Mouse (Mus musculus) midbrain, embryonic 11.5 days (tissue): ENCODE results near the gene Wnk4. TPM values are rescaled to one million over a fixed set of nuclear protein-coding genes. Genes with fewer than 3 reads are reported as not detected.
A peak's percentile ranks its signal among the peaks of the same experiment; 100 is the strongest.
"Not testable (repeated sequence)": the region's sequence is repeated elsewhere in the genome, so short reads cannot be mapped to it uniquely, and the experiment has no call there.

Experiments
- ATAC-seq: fragments of 200-750 bp; cut with Nextera tagmentation; 2 replicates; pipeline ENCODE4 v1.8.0; 2017; ENCODE audit warnings: moderate TSS enrichment, moderate library complexity; ENCODE audit not compliant: low FRiP score
- DNase-seq: peaks from one replicate; pipeline ENCODE4 v3.0.0; 2015; ENCODE audit warnings: low spot score; ENCODE audit errors: missing footprints
- H3K27ac ChIP-seq: fragments of 300-500 bp; sonication (generic); 2 replicates; pipeline ENCODE4 v1.5.1; 2014; ENCODE audit warnings: low read depth, low read length
- H3K27me3 ChIP-seq: fragments of 300-500 bp; sonication (generic); 2 replicates; pipeline ENCODE4 v1.6.1; 2014; ENCODE audit warnings: mild to moderate bottlenecking, low read length, moderate library complexity, mixed read lengths; ENCODE audit not compliant: control insufficient read depth, insufficient read depth
- H3K36me3 ChIP-seq: fragments of 300-500 bp; sonication (generic); 2 replicates; pipeline ENCODE4 v1.6.1; 2014; ENCODE audit warnings: mild to moderate bottlenecking, low read length, moderate library complexity, mixed read lengths; ENCODE audit not compliant: control insufficient read depth, insufficient read depth
- H3K4me1 ChIP-seq: fragments of 300-500 bp; sonication (generic); 2 replicates; pipeline ENCODE4 v1.6.1; 2014; ENCODE audit warnings: low read length; ENCODE audit not compliant: control insufficient read depth, insufficient read depth
- H3K4me2 ChIP-seq: fragments of 300-500 bp; sonication (generic); 2 replicates; pipeline ENCODE4 v1.6.1; 2014; ENCODE audit warnings: mild to moderate bottlenecking, moderate library complexity
- H3K4me3 ChIP-seq: fragments of 300-500 bp; sonication (generic); 2 replicates; pipeline ENCODE4 v1.5.1; 2014; ENCODE audit warnings: low read depth, low read length
- H3K9ac ChIP-seq: fragments of 300-500 bp; sonication (generic); 2 replicates; pipeline ENCODE4 v1.6.1; 2014; ENCODE audit warnings: low read length
- H3K9me3 ChIP-seq: fragments of 300-500 bp; sonication (generic); 2 replicates; pipeline ENCODE4 v1.6.1; 2016; ENCODE audit warnings: low read length; ENCODE audit not compliant: control insufficient read depth
- WGBS: fragments of 180-500 bp; shearing (Covaris S2); extraction: QIAGEN DNeasy Blood & Tissue Kit; methylation state at CpG from one replicate; pipeline ENCODE4 v1.1.7; 2014; 5-methylcytosine and 5-hydroxymethylcytosine counted together
- polyA plus RNA-seq: library from polyadenylated mRNA; unstranded; fragments of >200 nt; fragmentation: Nextera tagmentation; extraction: Ambion mirVana; gene quantifications from 2 replicates; pipeline ENCODE4 v1.2.1, GENCODE M21; 2014

The Wnk4 gene
- polyA plus RNA-seq, 1 experiment from 2014 or later: 4.8 TPM

- no peak for ATAC-seq
- 83% methylated on average over 8 of the region's 8 CpGs for WGBS
- peak overlapping the region; percentile 88 for H3K4me3 ChIP-seq
Observed at GRCm38 (mm10) chr11:101315082-101315650, 54.8 kb downstream of the Wnk4 start.

GRCm38 (mm10) chr11:101315665-101316500, 55.5 kb downstream of the Wnk4 start, which contains the start of gene Psme3:
TSS of gene Psme3 (plus strand) at chr11:101316213.
- ATAC-seq: peak; percentile 92
- Histone ChIP-seq H3K27ac (peak within 1 kb of the TSS; percentile 55), H3K4me1 (peaks cover 10% of the 10 kb centered on the region), H3K9me3 (no peaks in the 10 kb centered on the region), H3K36me3 (peaks cover 9% of the 10 kb centered on the region), H3K27me3 (no peaks in the 10 kb centered on the region), H3K4me2 (peak within 1 kb of the TSS; percentile 72), H3K9ac (peak within 1 kb of the TSS; percentile 91), H3K4me3 (peak within 1 kb of the TSS; percentile 88)
- peak; percentile 99 for DNase-seq
- under 1% methylated on average over 62 of the region's 62 CpGs for WGBS

More at GRCm38 (mm10) chr11:101315082-101315650, 54.8 kb downstream of the Wnk4 start:
- H3K9me3 ChIP-seq: no peaks in the 10 kb centered on the region
- peak overlapping the region; percentile 72 for H3K4me2 ChIP-seq
- peaks cover 4% of the 10 kb centered on the region for H3K36me3 ChIP-seq
- H3K4me1 ChIP-seq: peaks cover 10% of the 10 kb centered on the region
- H3K27ac ChIP-seq: no peak overlapping the region; the same call in 1 of the 2 replicates
- H3K27me3 ChIP-seq: no peaks in the 10 kb centered on the region
- peak overlapping the region; percentile 91 for H3K9ac ChIP-seq
- DNase-seq: peak; percentile 82

GRCm38 (mm10) chr11:101316501-101316917, 56.1 kb downstream of the Wnk4 start:
- H3K9me3 ChIP-seq: no peaks in the 10 kb centered on the region
- no peaks in the 10 kb centered on the region for H3K27me3 ChIP-seq
- peaks cover 11% of the 10 kb centered on the region for H3K36me3 ChIP-seq
- peak overlapping the region; percentile 26; the same call in 1 of the 2 replicates for H3K27ac ChIP-seq
- DNase-seq: no peak
- peak overlapping the region; percentile 91 for H3K9ac ChIP-seq
- H3K4me3 ChIP-seq: peak overlapping the region; percentile 88
- H3K4me2 ChIP-seq: peak overlapping the region; percentile 72
- ATAC-seq: peak; percentile 73
- under 1% methylated on average over 17 of the region's 17 CpGs for WGBS
- peaks cover 10% of the 10 kb centered on the region for H3K4me1 ChIP-seq

GRCm38 (mm10) chr11:101323609-101324008, 63.2 kb downstream of the Wnk4 start:
- no peak overlapping the region for H3K9ac ChIP-seq
- 12% methylated on average over 4 of the region's 4 CpGs for WGBS
- H3K4me2 ChIP-seq: no peak overlapping the region
- no peak overlapping the region for H3K27ac ChIP-seq
- H3K9me3 ChIP-seq: no peaks in the 10 kb centered on the region
- peaks cover 28% of the 10 kb centered on the region for H3K36me3 ChIP-seq
- no peak for ATAC-seq
- no peaks in the 10 kb centered on the region for H3K27me3 ChIP-seq
- no peaks in the 10 kb centered on the region for H3K4me1 ChIP-seq
- no peak overlapping the region for H3K4me3 ChIP-seq
- DNase-seq: peak; percentile 92

GRCm38 (mm10) chr11:101324763-101325162, 64.4 kb downstream of the Wnk4 start, which contains the start of gene Aoc2:
TSS of gene Aoc2 (plus strand) at chr11:101325063.
- DNase-seq: peak; percentile 49
- Histone ChIP-seq H3K4me2 (no peak within 1 kb of the TSS), H3K9ac (no peak within 1 kb of the TSS), H3K4me3 (no peak within 1 kb of the TSS), H3K27me3 (no peaks in the 10 kb centered on the region), H3K36me3 (peaks cover 28% of the 10 kb centered on the region), H3K4me1 (no peaks in the 10 kb centered on the region), H3K27ac (no peak within 1 kb of the TSS), H3K9me3 (no peaks in the 10 kb centered on the region)
- WGBS: 97% methylated on average over 5 of the region's 5 CpGs
- no peak for ATAC-seq

- not testable (repeated sequence) for H3K9ac ChIP-seq, H3K27ac ChIP-seq, H3K4me1 ChIP-seq, ATAC-seq, H3K27me3 ChIP-seq, H3K9me3 ChIP-seq, H3K4me2 ChIP-seq, H3K4me3 ChIP-seq
- WGBS: 94% methylated on average over 11 of the region's 11 CpGs
- peak; percentile 1 for DNase-seq
- peaks cover 24% of the 10 kb centered on the region for H3K36me3 ChIP-seq
Observed at GRCm38 (mm10) chr11:101325201-101325600, 64.8 kb downstream of the Wnk4 start.

- WGBS: 88% methylated on average over 11 of the region's 11 CpGs
- H3K4me3 ChIP-seq: no peak overlapping the region
- peaks cover 19% of the 10 kb centered on the region for H3K36me3 ChIP-seq
- no peak overlapping the region for H3K4me2 ChIP-seq
- H3K4me1 ChIP-seq: no peaks in the 10 kb centered on the region
- no peaks in the 10 kb centered on the region for H3K27me3 ChIP-seq
- no peak overlapping the region for H3K27ac ChIP-seq
- no peak for ATAC-seq
- no peak for DNase-seq
- H3K9me3 ChIP-seq: no peaks in the 10 kb centered on the region
- no peak overlapping the region for H3K9ac ChIP-seq
Observed at GRCm38 (mm10) chr11:101326147-101326546, 65.8 kb downstream of the Wnk4 start.
